Mouse (Mus musculus) megakaryocyte, embryonic 14.5 days (primary cell): ENCODE measurements at regions not wholly inside any gene's neighbourhood (a gene's known extent, or its start where the extent isn't known, plus 50 kb on each side); places are given as distances from the start of the nearest gene placed in this dataset.
A peak's percentile ranks its signal among the peaks of the same experiment; 100 is the strongest.

Source experiments
- FLI1 ChIP-seq: IDR thresholded peaks from 2 replicates; pipeline ENCODE4 v1.6.1; 2012; ENCODE audit warnings: low read length, inconsistent platforms, mixed read lengths
- GATA1 ChIP-seq: IDR thresholded peaks from 3 replicates; pipeline ENCODE4 v1.6.1; 2012; ENCODE audit warnings: mixed read lengths, low read length, inconsistent platforms, borderline replicate concordance

GRCm38 (mm10) chr13:107888571-107889451 lies 155.4 kb upstream of the Smim15 start:
- TF ChIP-seq GATA1 (no peak), FLI1 (peak; percentile 13; the same call in 1 of the 2 replicates)
